Mouse (Mus musculus) regulatory T cell (primary cell): ENCODE measurements around the gene Plin4.

Experiments used
- in situ Hi-C: fragments of 300-600 bp; cut with MboI, MseI; formaldehyde crosslinking; loops from one replicate; pipeline ENCODE4 v1.15.1; 2025; ENCODE audit warnings: high pct_unique_total_duplicates

Gene Plin4

GRCm38 (mm10) chr17:56057381-56058120, 52.1 kb downstream of the Plin4 start:
- in situ Hi-C loops = no loop called here

DNA sequence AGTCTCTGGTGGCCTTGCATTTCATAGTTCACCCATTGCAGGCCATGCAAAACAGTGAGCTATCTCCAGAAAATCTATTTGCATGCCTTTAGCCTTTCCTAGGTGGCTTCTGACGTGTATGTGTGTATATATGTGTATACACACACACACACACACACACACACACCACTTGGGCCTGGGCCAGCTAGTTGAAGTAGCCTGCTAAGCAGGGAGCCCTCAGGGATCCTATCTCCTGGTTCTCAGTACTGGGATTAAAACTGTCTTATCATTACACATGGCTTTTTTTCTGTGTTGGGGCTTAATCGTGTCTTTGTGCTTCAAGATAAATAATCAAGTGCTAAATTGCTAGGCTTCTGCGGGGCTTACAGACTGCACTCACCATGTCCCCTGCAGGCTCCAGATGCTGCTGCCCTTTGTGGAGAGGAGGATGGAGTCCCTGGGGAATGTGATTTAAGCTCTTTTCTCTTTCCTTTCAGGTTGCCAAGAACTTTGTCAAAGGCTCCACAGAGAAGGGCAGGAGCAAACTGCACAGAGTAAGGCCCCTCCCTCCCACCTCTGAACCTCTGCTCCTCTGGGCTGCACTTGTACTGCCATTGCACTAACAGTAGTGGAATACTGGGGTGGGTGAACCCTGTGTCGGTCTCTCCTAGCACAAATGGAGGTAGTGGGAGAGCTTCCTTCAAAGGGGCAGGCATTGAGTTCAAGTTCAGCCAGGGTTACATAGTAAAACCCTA, 53.5 kb downstream of the Plin4 start:
- in situ Hi-C loops = no loop called here

- in situ Hi-C loops = no loop called here
These were observed 54.7 kb downstream of the Plin4 start for GRCm38 (mm10) chr17:56054938-56055337.

GRCm38 (mm10) chr17:56051369-56051768, 58.2 kb downstream of the Plin4 start:
- in situ Hi-C loops = no loop called here
